Comparison of ENCODE assay signal across 8 mouse cellular contexts in genomic region chr16:93833551-93833950, GRCm38 (mm10). TPM values are rescaled to one million over a fixed set of nuclear protein-coding genes. Genes with fewer than 3 reads are reported as not detected.
DNase-seq lines count a peak whose midpoint lies in the region; ATAC-seq and TF ChIP-seq lines count a peak whose summit lies in the region.

No protein-coding gene starts in this region.

- no peak for DNase-seq in kidney, postnatal 4 days
- no peak for DNase-seq in hindbrain, postnatal 0 days (ENCODE audit: low spot score)
- no peak for DNase-seq in urinary bladder, adult 18-20 months (ENCODE audit: low spot score in 2 of 2)
- no peak for DNase-seq in frontal cortex, postnatal 25 days (ENCODE audit: low spot score in 2 of 2)
- DNase-seq in layer of hippocampus, postnatal 14 days (ENCODE audit: low spot score in 2 of 2): no peak

- peak overlapping the region; percentile 84 for H3K4me2 ChIP-seq in kidney, embryonic 14.5 days (replicated peaks; ENCODE audit: low read depth, low read length)
- H3K4me2 ChIP-seq in hindbrain, postnatal 0 days (ENCODE audit: low read depth, low read length): peak overlapping the region; percentile 92
- peak overlapping the region; percentile 88 for H3K4me2 ChIP-seq in midbrain, embryonic 15.5 days

- H3K4me3 ChIP-seq in kidney, embryonic 14.5 days (ENCODE audit: low read length): peak overlapping the region; percentile 93
- H3K4me3 ChIP-seq in brown adipose tissue, adult 24 weeks (ENCODE audit: insufficient read depth, low read depth, low read length): peak overlapping the region; percentile 89
- peak overlapping the region; percentile 77; the same call in 1 of the 2 replicates for H3K4me3 ChIP-seq in hindbrain, postnatal 0 days (ENCODE audit: low read length)
- H3K4me3 ChIP-seq in midbrain, embryonic 15.5 days: peak overlapping the region; percentile 88; the same call in 1 of the 2 replicates

- no peaks in the 10 kb centered on the region for H3K27me3 ChIP-seq in kidney, embryonic 14.5 days (ENCODE audit: control insufficient read depth, insufficient read depth, low read length)
- no peaks in the 10 kb centered on the region for H3K27me3 ChIP-seq in hindbrain, postnatal 0 days (ENCODE audit: insufficient read depth, low read length)
- peaks cover 6% of the 10 kb centered on the region; the same call in 1 of the 2 replicates for H3K27me3 ChIP-seq in midbrain, embryonic 15.5 days (replicated peaks)

- no peak for ATAC-seq in kidney, embryonic 14.5 days (ENCODE audit: low FRiP score, low TSS enrichment)
- ATAC-seq in hindbrain, postnatal 0 days: no peak
- ATAC-seq in midbrain, embryonic 15.5 days (replicated peaks): no peak

- H3K36me3 ChIP-seq in kidney, embryonic 14.5 days (ENCODE audit: control insufficient read depth, insufficient read depth, low read length): no peaks in the 10 kb centered on the region
- no peaks in the 10 kb centered on the region for H3K36me3 ChIP-seq in hindbrain, postnatal 0 days (ENCODE audit: insufficient read depth, low read length)
- H3K36me3 ChIP-seq in midbrain, embryonic 15.5 days (replicated peaks): no peaks in the 10 kb centered on the region

- no peak overlapping the region for H3K27ac ChIP-seq in kidney, embryonic 14.5 days (ENCODE audit: low read depth, low read length)
- H3K27ac ChIP-seq in brown adipose tissue, adult 24 weeks (replicated peaks; ENCODE audit: low read depth, low read length): peak overlapping the region; percentile 77; the same call in 1 of the 2 replicates
- no peak overlapping the region for H3K27ac ChIP-seq in hindbrain, postnatal 0 days
- H3K27ac ChIP-seq in midbrain, embryonic 15.5 days: no peak overlapping the region

- no peak for TF ChIP-seq CTCF in hindbrain, postnatal 0 days (IDR thresholded peaks at IDR 0.05; ENCODE audit: low read depth)

- no peaks in the 10 kb centered on the region for H3K9me3 ChIP-seq in kidney, embryonic 14.5 days (ENCODE audit: control insufficient read depth, low read length)
- H3K9me3 ChIP-seq in hindbrain, postnatal 0 days (ENCODE audit: low read length): no peaks in the 10 kb centered on the region
- H3K9me3 ChIP-seq in midbrain, embryonic 15.5 days: no peaks in the 10 kb centered on the region

- 93% methylated on average over 6 of the region's 6 CpGs for WGBS in kidney, embryonic 14.5 days
- WGBS in hindbrain, postnatal 0 days: 88% methylated on average over 6 of the region's 6 CpGs
- WGBS in midbrain, embryonic 15.5 days: 92% methylated on average over 6 of the region's 6 CpGs

- peaks cover 5% of the 10 kb centered on the region for H3K4me1 ChIP-seq in kidney, embryonic 14.5 days (ENCODE audit: control insufficient read depth, insufficient read depth, low read length)
- H3K4me1 ChIP-seq in brown adipose tissue, adult 24 weeks (ENCODE audit: control insufficient read depth, insufficient read depth, insufficient read length, low read length): no peaks in the 10 kb centered on the region
- 0 out of 2 replicates have a peak, but pooled peaks cover 7% of the 10 kb centered on the region for H3K4me1 ChIP-seq in hindbrain, postnatal 0 days (ENCODE audit: insufficient read depth, low read length)
- H3K4me1 ChIP-seq in midbrain, embryonic 15.5 days: peaks cover 18% of the 10 kb centered on the region

- H3K9ac ChIP-seq in kidney, embryonic 14.5 days (ENCODE audit: low read depth, low read length): no peak overlapping the region
- H3K9ac ChIP-seq in hindbrain, postnatal 0 days (replicated peaks; ENCODE audit: low read length): no peak overlapping the region
- no peak overlapping the region for H3K9ac ChIP-seq in midbrain, embryonic 15.5 days

RNA-seq across cellular contexts. Expression of gene Morc3, which starts 1.6 kb away (rescaled TPM):
- polyA plus RNA-seq in kidney, embryonic 14.5 days (2014; fragmentation: Nextera tagmentation; extraction: Ambion mirVana): 23.5 and 42.7 TPM in 2 replicates
- polyA plus RNA-seq in brown adipose tissue, adult 24 weeks (2012; ENCODE audit: insufficient read depth, insufficient read length, missing spikeins): 9.4 and 9.7 TPM in 2 replicates
- total RNA-seq in hindbrain, postnatal 0 days (2014; rRNA removed): 19.2 and 25.2 TPM in 2 replicates
- polyA plus RNA-seq in hindbrain, postnatal 0 days (2015; fragmentation: Nextera tagmentation; extraction: Ambion mirVana): 22.2 and 24.1 TPM in 2 replicates
- polyA plus RNA-seq in midbrain, embryonic 15.5 days (2015; fragmentation: Nextera tagmentation; extraction: Ambion mirVana): 32.8 and 34.1 TPM in 2 replicates
- total RNA-seq in layer of hippocampus, postnatal 14 days (2021): 10 to 100 TPM; 32.1 to 36.1 TPM

RNA-seq across cellular contexts. Expression of gene Chaf1b, which starts 50.1 kb away (rescaled TPM):
- polyA plus RNA-seq in kidney, embryonic 14.5 days (2014; fragmentation: Nextera tagmentation; extraction: Ambion mirVana): 91.6 and 91.7 TPM in 2 replicates
- not detected in 2 replicates for polyA plus RNA-seq in brown adipose tissue, adult 24 weeks (2012; ENCODE audit: insufficient read depth, insufficient read length, missing spikeins)
- total RNA-seq in hindbrain, postnatal 0 days (2014; rRNA removed): 9.3 and 11.4 TPM in 2 replicates
- 18.7 and 20.2 TPM in 2 replicates for polyA plus RNA-seq in hindbrain, postnatal 0 days (2015; fragmentation: Nextera tagmentation; extraction: Ambion mirVana)
- polyA plus RNA-seq in midbrain, embryonic 15.5 days (2015; fragmentation: Nextera tagmentation; extraction: Ambion mirVana): 15.3 and 17.0 TPM in 2 replicates
- 1 to 10 TPM; 1.3 to 2.0 TPM for total RNA-seq in layer of hippocampus, postnatal 14 days (2021)
